Mouse (Mus musculus) heart, postnatal 10 days (tissue): ENCODE measurements at regions not wholly inside any gene's neighbourhood (a gene's known extent, or its start where the extent isn't known, plus 50 kb on each side); places are given as distances from the start of the nearest gene placed in this dataset.
A peak's percentile ranks its signal among the peaks of the same experiment; 100 is the strongest.

Experiments
- DNase-seq, 2 experiments: peaks; one replicate each; pipeline ENCODE4 v3.0.0; 2021
- intact Hi-C: fragments of 180-260 bp; cut with DNase I; formaldehyde crosslinking; loops from one replicate; pipeline ENCODE4 v1.15.1; 2025

DNA sequence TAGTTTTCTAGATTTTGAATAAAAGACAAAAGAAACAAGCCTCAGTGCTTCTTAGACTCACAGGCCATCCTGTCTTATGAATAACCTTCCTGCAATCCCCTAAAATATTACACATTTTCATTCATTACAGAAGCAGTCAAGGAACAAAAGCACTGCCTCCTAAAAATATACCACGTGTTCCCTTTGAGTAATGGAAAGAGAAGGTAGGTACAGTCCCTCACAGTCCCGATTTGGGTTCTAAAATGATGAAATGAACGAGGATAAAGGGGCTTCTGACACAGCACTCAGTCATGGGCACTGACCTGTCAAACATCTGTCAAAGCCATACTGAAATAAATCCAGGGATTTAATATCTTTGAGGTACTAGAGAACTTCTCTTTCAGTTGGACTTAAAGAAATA is 159.9 kb downstream of the AW209491 start:
- intact Hi-C loops, result no loop called here
- no peak for DNase-seq

DNA sequence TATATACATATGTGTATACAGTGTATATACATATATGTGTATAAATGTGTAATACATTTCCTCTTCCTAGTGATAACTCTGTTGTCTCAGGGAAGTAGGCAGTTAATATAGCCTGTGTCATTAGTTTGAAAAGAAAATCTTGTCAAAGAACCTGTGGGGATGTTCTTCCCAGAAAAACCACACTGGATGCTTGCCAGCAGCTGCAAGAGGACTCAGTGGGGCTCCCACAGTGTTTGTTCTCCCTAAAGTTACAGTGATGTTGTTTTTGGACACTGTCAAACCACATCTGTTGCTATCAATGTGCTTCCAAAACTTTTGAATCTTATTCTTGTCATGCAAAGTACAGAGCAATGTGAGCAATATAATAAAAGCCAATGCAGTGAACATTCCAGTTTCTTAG is 170.3 kb downstream of the AW209491 start:
- DNase-seq, result peak; percentile 33 to 36
- intact Hi-C loops, result no loop called here

DNA sequence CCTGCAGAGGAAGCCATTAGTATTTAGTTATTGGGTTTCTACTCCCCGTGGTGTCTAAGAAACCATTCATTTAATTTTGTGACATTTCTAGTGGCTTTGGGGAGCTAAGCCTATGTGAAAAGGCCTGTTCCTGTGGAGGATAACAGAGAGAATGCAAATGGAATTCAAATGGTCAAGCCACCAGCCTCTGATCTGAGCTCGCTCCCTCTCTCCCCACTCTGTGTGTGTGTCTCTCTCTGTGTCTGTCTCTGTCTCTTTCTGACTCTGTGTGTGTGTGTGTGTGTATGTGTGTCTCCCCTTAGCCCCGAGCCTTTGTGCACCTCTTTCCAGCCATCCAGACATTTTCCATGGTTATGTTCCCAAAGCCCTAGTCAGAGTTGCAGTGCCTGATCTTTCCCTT is 171.1 kb downstream of the AW209491 start:
- peak in 1 of 2 experiments; percentile 2 for DNase-seq
- intact Hi-C loops, result no loop called here

DNA sequence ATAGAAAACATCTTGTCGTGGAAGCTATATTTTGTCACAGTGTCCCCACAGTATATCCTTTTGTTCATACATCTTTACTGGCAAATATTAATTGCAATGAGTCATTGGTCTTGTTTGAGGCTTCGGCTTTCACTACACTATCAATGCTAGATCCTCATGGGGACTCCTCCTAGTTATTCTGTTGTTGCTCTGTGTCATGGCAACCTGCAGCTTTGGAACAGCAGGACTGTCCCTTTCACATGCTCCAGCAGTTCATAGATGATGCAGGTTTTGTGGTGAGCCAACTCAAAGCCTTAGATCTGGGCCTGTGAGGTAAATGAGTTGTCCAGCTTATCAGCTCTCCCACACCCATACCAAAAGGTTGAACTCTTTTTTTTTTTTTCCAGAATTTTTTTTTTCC is 172.4 kb downstream of the AW209491 start:
- intact Hi-C loops, result no loop called here

DNA sequence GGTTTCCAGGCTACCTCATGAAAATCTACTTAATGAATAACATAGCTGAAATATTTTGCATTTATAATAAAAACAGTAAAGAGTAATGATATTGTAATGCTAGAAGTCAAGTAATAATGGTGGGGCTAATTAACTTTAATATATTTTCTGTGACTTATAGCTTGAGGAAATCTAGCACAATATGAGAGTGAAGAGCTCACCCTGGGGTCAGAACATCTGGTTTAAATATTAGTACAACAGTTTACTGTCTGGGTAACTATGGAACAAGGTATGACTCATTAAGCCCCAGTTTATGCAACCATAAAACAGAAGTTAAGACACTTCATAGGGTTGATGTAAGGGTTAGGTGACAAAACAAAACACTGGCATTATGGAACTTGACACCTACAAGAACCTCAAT is 205.4 kb downstream of the AW209491 start:
- no peak for DNase-seq
- intact Hi-C loops, result no loop called here

More for the DNA sequence above, 172.4 kb downstream of the AW209491 start:
- DNase-seq, result peak in 1 of 2 experiments; percentile 23
